Mouse (Mus musculus): ENCODE measurements around the gene Zfp473. TPM values are rescaled to one million over a fixed set of nuclear protein-coding genes. Genes with fewer than 3 reads are reported as not detected.

The Zfp473 gene
- polyA plus RNA-seq, 1 experiment from 2014 or later, result 1.1 TPM

DNA sequence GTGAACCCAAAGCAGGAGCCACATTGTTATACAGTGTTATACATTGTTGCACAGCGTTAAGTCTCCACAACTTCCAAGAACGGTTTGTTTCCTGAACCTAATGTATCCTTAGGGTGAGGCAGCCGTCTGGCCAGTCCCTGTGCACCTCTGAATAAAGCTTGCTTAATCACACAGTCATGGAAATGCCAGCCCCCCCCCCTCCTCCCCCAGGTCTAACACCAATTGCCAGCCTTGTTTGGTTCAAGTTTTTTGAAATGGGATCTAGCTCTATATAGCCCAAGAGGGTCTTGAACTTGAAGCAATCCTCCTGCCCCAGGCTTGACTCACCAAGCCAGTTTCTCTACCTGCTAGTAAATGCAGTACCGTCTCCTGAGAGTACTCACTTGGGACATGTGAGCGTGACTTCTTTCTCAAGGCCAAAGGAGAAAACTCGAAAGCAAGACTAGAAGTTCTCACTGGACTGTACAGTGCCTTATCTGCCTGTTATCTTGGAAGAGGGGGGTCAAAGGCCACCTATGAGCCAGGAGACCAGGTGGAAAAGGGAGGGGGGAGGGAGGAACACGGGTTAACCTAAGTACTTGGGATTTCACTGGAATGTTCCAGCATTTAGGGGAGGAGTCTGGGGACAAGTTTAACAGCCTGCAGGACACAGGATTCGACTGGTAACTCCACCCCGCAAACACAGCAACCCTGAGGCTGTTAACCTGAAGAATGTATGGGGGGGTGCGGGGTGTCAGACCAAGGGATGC, 57.2 kb downstream of the Zfp473 start:
- H3K9ac ChIP-seq (replicated peaks), result no peak overlapping the region
- no peaks in the 10 kb centered on the region for H3K9me3 ChIP-seq (replicated peaks)
- ATAC-seq (ENCODE audit: low FRiP score), result no peak
- H3K4me2 ChIP-seq, result no peak overlapping the region
- H3K4me3 ChIP-seq (replicated peaks), result no peak overlapping the region
- H3K27me3 ChIP-seq (replicated peaks), result no peaks in the 10 kb centered on the region
- WGBS, result 78% methylated on average over 10 of the region's 10 CpGs
- H3K36me3 ChIP-seq, result no peaks in the 10 kb centered on the region
- no peak overlapping the region for H3K27ac ChIP-seq (replicated peaks)
- peaks cover 10% of the 10 kb centered on the region for H3K4me1 ChIP-seq

DNA sequence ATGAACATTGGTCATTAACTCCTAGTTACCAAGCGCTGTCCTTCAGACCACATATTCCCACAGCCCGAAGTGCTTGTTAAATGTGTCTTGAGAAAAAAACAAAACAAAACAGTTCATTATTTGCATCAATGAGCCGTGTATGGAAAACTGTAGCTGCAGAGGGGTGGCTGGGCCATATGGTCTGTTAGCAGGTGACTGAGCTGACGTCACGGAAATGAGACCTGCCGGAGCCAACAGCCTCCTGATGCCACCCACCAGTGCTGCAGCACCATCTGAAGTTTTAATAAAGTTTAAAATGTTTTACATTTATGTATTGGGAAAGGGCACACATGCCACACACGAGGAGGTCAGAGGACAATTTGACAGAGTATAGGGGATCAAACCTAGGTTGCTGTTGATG, 61.5 kb downstream of the Zfp473 start:
- H3K9me3 ChIP-seq (replicated peaks), result no peaks in the 10 kb centered on the region
- no peak for ATAC-seq (ENCODE audit: low FRiP score)
- WGBS, result 90% methylated on average over 7 of the region's 7 CpGs

DNA sequence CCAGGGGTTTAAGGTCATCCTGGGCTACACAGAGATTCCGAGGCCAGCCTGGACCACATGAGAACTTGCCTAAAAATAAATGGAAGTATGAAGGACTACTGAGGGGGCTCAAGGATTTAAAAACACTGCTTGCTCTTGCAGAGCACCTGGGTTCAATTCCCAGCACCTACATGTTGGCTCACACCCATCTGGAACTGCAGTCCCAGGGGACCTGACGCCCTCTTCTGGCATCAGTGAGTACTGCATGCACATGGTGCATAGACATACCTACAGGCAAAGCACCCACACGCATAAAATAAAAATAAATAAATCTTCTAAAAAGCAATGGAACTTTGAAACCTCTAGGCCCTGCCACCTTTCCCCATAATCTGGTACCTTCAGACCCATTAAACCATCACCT, 62.0 kb downstream of the Zfp473 start:
- no peaks in the 10 kb centered on the region for H3K36me3 ChIP-seq
- no peaks in the 10 kb centered on the region for H3K27me3 ChIP-seq (replicated peaks)
- no peak overlapping the region for H3K27ac ChIP-seq (replicated peaks)
- no peak for ATAC-seq (ENCODE audit: low FRiP score)
- no peak overlapping the region for H3K9ac ChIP-seq (replicated peaks)
- no peaks in the 10 kb centered on the region for H3K9me3 ChIP-seq (replicated peaks)
- WGBS, result 75% methylated on average over 3 of the region's 3 CpGs
- 0 out of 2 replicates have a peak, but pooled peaks cover 3% of the 10 kb centered on the region for H3K4me1 ChIP-seq
- no peak overlapping the region for H3K4me2 ChIP-seq
- H3K4me3 ChIP-seq (replicated peaks), result no peak overlapping the region

More for the DNA sequence above, 61.5 kb downstream of the Zfp473 start:
- Histone ChIP-seq H3K4me1 (0 out of 2 replicates have a peak, but pooled peaks cover 3% of the 10 kb centered on the region), H3K27me3 (replicated peaks) (no peaks in the 10 kb centered on the region), H3K4me2 (no peak overlapping the region), H3K27ac (replicated peaks) (no peak overlapping the region), H3K36me3 (no peaks in the 10 kb centered on the region), H3K4me3 (replicated peaks) (no peak overlapping the region), H3K9ac (replicated peaks) (no peak overlapping the region)

DNA sequence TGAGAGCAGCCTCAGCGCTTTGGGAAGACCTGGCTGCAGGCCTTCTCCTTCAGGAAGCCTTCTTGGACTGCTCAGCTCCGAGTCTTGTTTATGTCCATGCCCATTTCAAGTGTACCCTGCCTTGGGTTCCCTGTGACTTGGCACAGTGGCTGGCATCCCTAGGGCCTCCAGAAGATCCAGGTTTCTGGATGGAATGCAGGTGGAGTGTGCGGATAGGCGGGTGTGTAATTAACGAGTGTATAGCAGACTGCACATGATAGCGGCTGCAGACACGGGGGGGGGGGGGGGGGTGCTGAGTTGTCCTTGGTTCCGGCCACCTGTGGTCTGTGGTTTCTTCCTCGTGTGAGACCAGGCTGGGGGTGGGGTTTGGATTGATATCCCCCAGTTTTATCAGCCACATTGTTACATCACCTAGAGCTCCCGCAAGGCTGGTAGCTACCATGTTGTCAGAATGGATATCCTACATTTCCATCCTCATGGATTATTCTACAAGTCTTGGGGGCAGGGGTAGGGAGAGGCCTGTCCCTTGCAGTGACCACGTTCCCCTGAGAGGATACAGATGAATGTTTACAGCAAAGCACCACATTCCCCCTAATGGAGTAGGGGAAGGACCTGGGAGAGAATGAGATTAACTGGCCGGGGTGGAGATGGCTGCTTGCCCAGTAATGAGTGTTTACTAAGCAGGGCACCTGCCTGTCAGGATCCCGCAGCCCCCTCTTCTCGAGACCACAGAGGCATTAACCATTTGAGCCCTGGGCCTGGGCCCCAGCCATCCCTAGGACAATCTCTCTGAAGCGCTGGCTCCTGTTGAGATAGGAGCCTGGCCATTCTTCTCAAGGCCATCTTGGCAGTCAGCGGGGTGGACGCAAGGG, 65.1 kb downstream of the Zfp473 start:
- Histone ChIP-seq H3K36me3 (no peaks in the 10 kb centered on the region), H3K27me3 (replicated peaks) (no peaks in the 10 kb centered on the region), H3K9ac (replicated peaks) (no peak overlapping the region), H3K4me1 (0 out of 2 replicates have a peak, but pooled peaks cover 3% of the 10 kb centered on the region), H3K27ac (replicated peaks) (no peak overlapping the region), H3K4me3 (replicated peaks) (no peak overlapping the region), H3K4me2 (no peak overlapping the region), H3K9me3 (replicated peaks) (no peaks in the 10 kb centered on the region)
- 58% methylated on average over 17 of the region's 17 CpGs for WGBS
- no peak for ATAC-seq (ENCODE audit: low FRiP score)

DNA sequence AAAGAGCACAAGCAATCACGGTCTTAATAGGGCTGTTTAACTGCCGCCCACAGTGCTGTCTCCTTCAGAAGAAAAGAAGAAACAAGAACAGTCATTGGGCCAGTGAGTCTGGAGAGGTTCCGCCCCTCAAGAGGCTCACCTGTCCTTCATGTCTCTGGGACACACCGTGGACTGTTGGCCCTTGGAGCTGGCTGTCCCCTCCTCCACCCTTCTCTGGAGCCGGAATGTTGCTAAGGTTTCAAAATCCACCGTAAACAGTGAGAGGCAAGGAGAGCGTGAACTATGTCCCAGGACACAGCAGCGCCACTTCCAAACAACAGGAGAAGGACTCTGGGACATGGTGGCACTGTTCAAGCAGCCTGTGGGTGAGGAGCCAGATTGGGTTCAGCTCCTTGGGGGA, 67.2 kb downstream of the Zfp473 start:
- Histone ChIP-seq H3K9me3 (replicated peaks) (no peaks in the 10 kb centered on the region), H3K4me2 (no peak overlapping the region), H3K4me1 (0 out of 2 replicates have a peak, but pooled peaks cover 3% of the 10 kb centered on the region), H3K9ac (replicated peaks) (no peak overlapping the region), H3K27ac (replicated peaks) (no peak overlapping the region), H3K4me3 (replicated peaks) (no peak overlapping the region), H3K27me3 (replicated peaks) (no peaks in the 10 kb centered on the region), H3K36me3 (no peaks in the 10 kb centered on the region)
- ATAC-seq (ENCODE audit: low FRiP score), result no peak
- WGBS, result 75% methylated on average over 8 of the region's 8 CpGs

Other genes with a start within 250 kb of the Zfp473 start
- 0.14 and 0.36 TPM in 2 replicates for gene Mybpc2, start 226.4 kb downstream of the Zfp473 start, polyA plus RNA-seq (2015; fragmentation: Nextera tagmentation; extraction: Ambion mirVana)
- gene Spib, start 219.0 kb downstream of the Zfp473 start, polyA plus RNA-seq (2015; fragmentation: Nextera tagmentation; extraction: Ambion mirVana), result 7.5 TPM in 1 of 2 replicates, not detected in the other
- 18.8 and 38.9 TPM in 2 replicates for gene Pold1, start 202.2 kb downstream of the Zfp473 start, polyA plus RNA-seq (2015; fragmentation: Nextera tagmentation; extraction: Ambion mirVana)
- gene Nr1h2, start 197.1 kb downstream of the Zfp473 start, polyA plus RNA-seq (2015; fragmentation: Nextera tagmentation; extraction: Ambion mirVana), result 54.0 and 62.0 TPM in 2 replicates
- 1.1 and 4.9 TPM in 2 replicates for gene Napsa, start 178.7 kb downstream of the Zfp473 start, polyA plus RNA-seq (2015; fragmentation: Nextera tagmentation; extraction: Ambion mirVana)
- 7.2 and 8.0 TPM in 2 replicates for gene Kcnc3, start 160.4 kb downstream of the Zfp473 start, polyA plus RNA-seq (2015; fragmentation: Nextera tagmentation; extraction: Ambion mirVana)
- 4.8 and 6.0 TPM in 2 replicates for gene Myh14, start 80.2 kb downstream of the Zfp473 start, polyA plus RNA-seq (2015; fragmentation: Nextera tagmentation; extraction: Ambion mirVana)
- not detected in 2 replicates for gene Izumo2, start 42.3 kb downstream of the Zfp473 start, polyA plus RNA-seq (2015; fragmentation: Nextera tagmentation; extraction: Ambion mirVana)
- 28.9 and 29.7 TPM in 2 replicates for gene Vrk3, start 2.6 kb downstream of the Zfp473 start, polyA plus RNA-seq (2015; fragmentation: Nextera tagmentation; extraction: Ambion mirVana)
- 40.7 and 58.0 TPM in 2 replicates for gene Nup62, start 65.0 kb upstream of the Zfp473 start, polyA plus RNA-seq (2015; fragmentation: Nextera tagmentation; extraction: Ambion mirVana)
- gene Il4i1, start 65.3 kb upstream of the Zfp473 start, polyA plus RNA-seq (2015; fragmentation: Nextera tagmentation; extraction: Ambion mirVana), result 0.78 and 4.7 TPM in 2 replicates
- 3.6 and 4.1 TPM in 2 replicates for gene Atf5, start 65.6 kb upstream of the Zfp473 start, polyA plus RNA-seq (2015; fragmentation: Nextera tagmentation; extraction: Ambion mirVana)
- 89.9 and 92.0 TPM in 2 replicates for gene Akt1s1, start 97.9 kb upstream of the Zfp473 start, polyA plus RNA-seq (2015; fragmentation: Nextera tagmentation; extraction: Ambion mirVana)
- 105 and 110 TPM in 2 replicates for gene Tbc1d17, start 98.0 kb upstream of the Zfp473 start, polyA plus RNA-seq (2015; fragmentation: Nextera tagmentation; extraction: Ambion mirVana)
- 29.2 and 29.6 TPM in 2 replicates for gene Pnkp, start 106.1 kb upstream of the Zfp473 start, polyA plus RNA-seq (2015; fragmentation: Nextera tagmentation; extraction: Ambion mirVana)
- 433 and 459 TPM in 2 replicates for gene Ptov1, start 118.7 kb upstream of the Zfp473 start, polyA plus RNA-seq (2015; fragmentation: Nextera tagmentation; extraction: Ambion mirVana)
- gene Med25, start 141.7 kb upstream of the Zfp473 start, polyA plus RNA-seq (2015; fragmentation: Nextera tagmentation; extraction: Ambion mirVana), result 136 and 141 TPM in 2 replicates
- gene Fuz, start 145.0 kb upstream of the Zfp473 start, polyA plus RNA-seq (2015; fragmentation: Nextera tagmentation; extraction: Ambion mirVana), result 15.1 and 15.8 TPM in 2 replicates
- 122 and 126 TPM in 2 replicates for gene Ap2a1, start 178.4 kb upstream of the Zfp473 start, polyA plus RNA-seq (2015; fragmentation: Nextera tagmentation; extraction: Ambion mirVana)
- 0.14 and 0.24 TPM in 2 replicates for gene Tsks, start 192.2 kb upstream of the Zfp473 start, polyA plus RNA-seq (2015; fragmentation: Nextera tagmentation; extraction: Ambion mirVana)
- gene Cpt1c, start 223.8 kb upstream of the Zfp473 start, polyA plus RNA-seq (2015; fragmentation: Nextera tagmentation; extraction: Ambion mirVana), result 55.5 and 59.0 TPM in 2 replicates
- gene Prmt1, start 235.5 kb upstream of the Zfp473 start, polyA plus RNA-seq (2015; fragmentation: Nextera tagmentation; extraction: Ambion mirVana), result 605 and 615 TPM in 2 replicates
- 56.8 and 70.2 TPM in 2 replicates for gene Irf3, start 246.6 kb upstream of the Zfp473 start, polyA plus RNA-seq (2015; fragmentation: Nextera tagmentation; extraction: Ambion mirVana)
- 9.8 and 19.8 TPM in 2 replicates for gene Bcl2l12, start 247.7 kb upstream of the Zfp473 start, polyA plus RNA-seq (2015; fragmentation: Nextera tagmentation; extraction: Ambion mirVana)

Data from neural tube, embryonic 15.5 days (tissue).